22 mouse cellular contexts compared by ENCODE assay signal in the genomic region with DNA sequence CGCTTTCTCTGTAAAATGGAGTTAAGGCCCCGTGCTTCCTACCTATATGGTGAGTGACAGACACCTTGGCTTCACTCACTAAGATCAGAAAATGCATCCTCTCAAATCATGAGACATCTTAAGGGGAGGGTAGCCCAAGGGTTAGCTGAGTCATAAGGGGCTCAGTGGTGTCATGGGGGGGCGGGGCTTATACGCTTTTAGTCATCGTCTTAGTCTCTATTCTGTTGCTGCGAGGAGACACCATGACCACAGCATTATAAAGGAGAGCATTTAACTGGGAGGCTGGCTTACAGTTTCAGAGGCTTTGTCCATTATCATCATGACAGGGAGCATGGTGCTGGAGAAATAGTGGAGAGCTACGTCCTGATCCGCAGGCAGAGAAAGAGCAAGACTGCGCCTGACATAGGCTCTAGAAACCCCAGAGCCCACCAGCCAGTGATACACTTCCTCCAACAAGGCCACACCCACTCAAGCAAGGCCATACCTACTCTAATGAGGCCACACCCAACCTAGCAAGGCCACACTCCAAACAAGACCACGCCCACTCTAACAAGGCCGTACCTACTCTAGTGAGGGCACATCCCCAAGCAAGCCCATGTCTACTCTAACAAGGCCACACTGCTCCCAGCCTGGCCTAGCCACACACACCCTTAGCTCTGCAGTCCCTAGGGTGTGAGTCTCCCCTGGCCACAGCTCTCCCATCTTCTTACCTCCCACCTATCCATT. TPM values are rescaled to one million over a fixed set of nuclear protein-coding genes. Genes with fewer than 3 reads are reported as not detected.
DNase-seq lines count a peak whose midpoint lies in the region; ATAC-seq and TF ChIP-seq lines count a peak whose summit lies in the region.
"Had no signal": no experiment of that assay in that cellular context is flagged by ENCODE, and none has a peak within 500 bp of the region (broad histone marks: within the 10 kb centered on the region; RNA-seq: fewer than 3 reads in every experiment).

No protein-coding gene starts in this region.

- peaks cover 8% of the 10 kb centered on the region for H3K27me3 ChIP-seq in forebrain, embryonic 12.5 days
- peaks cover 6% of the 10 kb centered on the region; the same call in 1 of the 2 replicates for H3K27me3 ChIP-seq in forebrain, embryonic 16.5 days (replicated peaks; ENCODE audit: control insufficient read depth, insufficient read depth, low read length)
- 0 out of 2 replicates have a peak, but pooled peaks cover 2% of the 10 kb centered on the region for H3K27me3 ChIP-seq in liver, embryonic 11.5 days (replicated peaks; ENCODE audit: control insufficient read depth, insufficient read depth, low read length)
- H3K27me3 ChIP-seq in stomach, postnatal 0 days (ENCODE audit: control insufficient read depth, insufficient read depth, low read length): no peaks in the 10 kb centered on the region
- H3K27me3 ChIP-seq in thymus, adult 2 months (ENCODE audit: control insufficient read depth, insufficient read depth, low read length): no peaks in the 10 kb centered on the region
- H3K27me3 ChIP-seq: hindbrain, embryonic 15.5 days; lung, embryonic 15.5 days; neural tube, embryonic 12.5 days had no signal

- H3K27ac ChIP-seq in forebrain, embryonic 12.5 days: 0 out of 2 replicates have a peak overlapping the region, but pooled peaks have one; percentile 14
- H3K27ac ChIP-seq in forebrain, embryonic 16.5 days (ENCODE audit: low read length): no peak overlapping the region
- H3K27ac ChIP-seq in liver, embryonic 11.5 days (ENCODE audit: low read depth, low read length): no peak overlapping the region
- H3K27ac ChIP-seq in stomach, postnatal 0 days (replicated peaks): no peak overlapping the region
- H3K27ac ChIP-seq in thymus, adult 2 months (ENCODE audit: control insufficient read depth, insufficient read depth, low read length): no peak overlapping the region
- H3K27ac ChIP-seq in left cerebral cortex, adult 2 months: no peak overlapping the region
- H3K27ac ChIP-seq: hindbrain, embryonic 15.5 days; limb, embryonic 13.5 days; lung, embryonic 15.5 days; macrophage; neural tube, embryonic 12.5 days had no signal

- no peak for ATAC-seq in forebrain, embryonic 12.5 days (ENCODE audit: low FRiP score)
- ATAC-seq in forebrain, embryonic 16.5 days: no peak
- ATAC-seq in liver, embryonic 11.5 days (replicated peaks; ENCODE audit: low FRiP score): peak; percentile 56
- 0 out of 2 replicates have a peak, but pooled peaks have one; percentile 35 for ATAC-seq in stomach, postnatal 0 days (ENCODE audit: low FRiP score, low TSS enrichment)

- no peaks in the 10 kb centered on the region for H3K9me3 ChIP-seq in forebrain, embryonic 12.5 days
- no peaks in the 10 kb centered on the region for H3K9me3 ChIP-seq in forebrain, embryonic 16.5 days (ENCODE audit: control insufficient read depth, low read length)
- H3K9me3 ChIP-seq in liver, embryonic 11.5 days (ENCODE audit: control insufficient read depth, low read length): no peaks in the 10 kb centered on the region
- no peaks in the 10 kb centered on the region for H3K9me3 ChIP-seq in stomach, postnatal 0 days (ENCODE audit: control insufficient read depth, low read length)
- H3K9me3 ChIP-seq: G1E; heart, embryonic 12.5 days; hindbrain, embryonic 15.5 days; limb, embryonic 13.5 days; lung, embryonic 15.5 days; neural tube, embryonic 12.5 days had no signal

- 82% methylated on average over 11 of the region's 11 CpGs for WGBS in forebrain, embryonic 12.5 days
- 82% methylated on average over 11 of the region's 11 CpGs for WGBS in forebrain, embryonic 16.5 days
- WGBS in liver, embryonic 11.5 days: 68% methylated on average over 11 of the region's 11 CpGs
- WGBS in stomach, postnatal 0 days: 71% methylated on average over 11 of the region's 11 CpGs
- WGBS in thymus, adult 2 months: 87% methylated on average over 11 of the region's 11 CpGs

- H3K4me2 ChIP-seq in forebrain, embryonic 12.5 days: no peak overlapping the region
- H3K4me2 ChIP-seq in forebrain, embryonic 16.5 days (ENCODE audit: low read length): no peak overlapping the region
- no peak overlapping the region for H3K4me2 ChIP-seq in liver, embryonic 11.5 days
- H3K4me2 ChIP-seq in stomach, postnatal 0 days (replicated peaks; ENCODE audit: low read depth): no peak overlapping the region
- H3K4me2 ChIP-seq: heart, embryonic 12.5 days; hindbrain, embryonic 15.5 days; limb, embryonic 13.5 days; lung, embryonic 15.5 days; midbrain, embryonic 11.5 days; neural tube, embryonic 12.5 days had no signal

- no peak for TF ChIP-seq CTCF in stomach, postnatal 0 days (IDR thresholded peaks at IDR 0.05; ENCODE audit: low read depth)
- TF ChIP-seq CTCF in thymus, adult 2 months (IDR thresholded peaks at IDR 0.05; ENCODE audit: borderline replicate concordance, control insufficient read depth, extremely low read depth, insufficient read depth, low read length, poor library complexity): no peak
- no peak for TF ChIP-seq CTCF in left cerebral cortex, adult 2 months (IDR thresholded peaks at IDR 0.05)

- intact Hi-C loops in left cerebral cortex, adult 2 months (cut with DNase I): no loop called here

- no peak for TF ChIP-seq POLR2A in thymus, adult 2 months (IDR thresholded peaks at IDR 0.05; ENCODE audit: control insufficient read depth, extremely low read depth, insufficient read depth, low read length, poor library complexity)

- peaks cover 13% of the 10 kb centered on the region for H3K36me3 ChIP-seq in forebrain, embryonic 12.5 days (replicated peaks)
- H3K36me3 ChIP-seq in forebrain, embryonic 16.5 days (ENCODE audit: control insufficient read depth, insufficient read depth): no peaks in the 10 kb centered on the region
- no peaks in the 10 kb centered on the region for H3K36me3 ChIP-seq in liver, embryonic 11.5 days (ENCODE audit: control insufficient read depth, insufficient read depth, low read length)
- H3K36me3 ChIP-seq in stomach, postnatal 0 days (ENCODE audit: control insufficient read depth, insufficient read depth, low read length): no peaks in the 10 kb centered on the region
- H3K36me3 ChIP-seq in thymus, adult 2 months (ENCODE audit: control insufficient read depth, insufficient read depth, low read length): no peaks in the 10 kb centered on the region
- H3K36me3 ChIP-seq: heart, embryonic 12.5 days; hindbrain, embryonic 15.5 days; limb, embryonic 13.5 days; lung, embryonic 15.5 days had no signal

- no peak for TF ChIP-seq EP300 in stomach, postnatal 0 days (optimal IDR thresholded peaks at IDR 0.05)

- DNase-seq in ZHBTc4 (ENCODE audit: low read depth, low spot score): peak; percentile 82
- DNase-seq in liver, embryonic 11.5 days (ENCODE audit: low spot score): no peak
- DNase-seq in stomach, postnatal 0 days (ENCODE audit: low spot score): no peak
- DNase-seq in thymus, adult 2 months: no peak
- DNase-seq in lung, adult 18-20 months: no peak
- no peak for DNase-seq in left cerebral cortex, adult 2 months (ENCODE audit: extremely low spot score in 1 of 2, low spot score in 2 of 2)
- DNase-seq: adrenal gland, postnatal 25 days; cerebellum, adult 9-10 months; embryo, embryonic 11 days; kidney, adult 9 months; spleen, adult 18-20 months had no signal

- 0 out of 2 replicates have a peak, but pooled peaks cover 4% of the 10 kb centered on the region for H3K4me1 ChIP-seq in forebrain, embryonic 12.5 days
- peaks cover 5% of the 10 kb centered on the region; the same call in 1 of the 2 replicates for H3K4me1 ChIP-seq in forebrain, embryonic 16.5 days (replicated peaks; ENCODE audit: control insufficient read depth, insufficient read depth, low read length)
- peaks cover 13% of the 10 kb centered on the region for H3K4me1 ChIP-seq in liver, embryonic 11.5 days (replicated peaks; ENCODE audit: control insufficient read depth, insufficient read depth, low read length)
- H3K4me1 ChIP-seq in stomach, postnatal 0 days (replicated peaks; ENCODE audit: control insufficient read depth, insufficient read depth): no peaks in the 10 kb centered on the region
- H3K4me1 ChIP-seq in thymus, adult 2 months (replicated peaks; ENCODE audit: control insufficient read depth, insufficient read depth, low read length): no peaks in the 10 kb centered on the region
- H3K4me1 ChIP-seq: limb, embryonic 13.5 days; lung, embryonic 15.5 days; neural tube, embryonic 12.5 days had no signal

- no peak overlapping the region for H3K4me3 ChIP-seq in forebrain, embryonic 12.5 days (replicated peaks)
- no peak overlapping the region for H3K4me3 ChIP-seq in forebrain, embryonic 16.5 days (replicated peaks; ENCODE audit: low read length)
- no peak overlapping the region for H3K4me3 ChIP-seq in liver, embryonic 11.5 days (ENCODE audit: low read depth, low read length)
- H3K4me3 ChIP-seq in stomach, postnatal 0 days (ENCODE audit: low read depth, low read length): no peak overlapping the region
- no peak overlapping the region for H3K4me3 ChIP-seq in thymus, adult 2 months (ENCODE audit: control insufficient read depth, insufficient read depth, low read length)
- H3K4me3 ChIP-seq in left cerebral cortex, adult 2 months: no peak overlapping the region
- H3K4me3 ChIP-seq: heart, embryonic 12.5 days; hindbrain, embryonic 15.5 days; limb, embryonic 13.5 days; lung, embryonic 15.5 days; neural tube, embryonic 12.5 days had no signal

- H3K9ac ChIP-seq in forebrain, embryonic 12.5 days: no peak overlapping the region
- no peak overlapping the region for H3K9ac ChIP-seq in forebrain, embryonic 16.5 days (replicated peaks; ENCODE audit: low read depth, low read length)
- H3K9ac ChIP-seq in liver, embryonic 11.5 days (ENCODE audit: low read depth, low read length): no peak overlapping the region
- H3K9ac ChIP-seq in stomach, postnatal 0 days (ENCODE audit: low read length): no peak overlapping the region
- H3K9ac ChIP-seq: heart, embryonic 12.5 days; hindbrain, embryonic 15.5 days; limb, embryonic 13.5 days; lung, embryonic 15.5 days; neural tube, embryonic 12.5 days had no signal

RNA-seq across cellular contexts. Expression of a gene that starts 41.7 kb away (rescaled TPM):
- 0.67 and 0.69 TPM in 2 replicates for polyA plus RNA-seq in forebrain, embryonic 12.5 days (2016; fragmentation: Nextera tagmentation; extraction: Ambion mirVana)
- polyA plus RNA-seq in forebrain, embryonic 16.5 days (2015; fragmentation: Nextera tagmentation; extraction: Ambion mirVana): 0.75 and 1.2 TPM in 2 replicates
- polyA plus RNA-seq in liver, embryonic 11.5 days (2014; fragmentation: Nextera tagmentation; extraction: Ambion mirVana): 0.56 and 0.78 TPM in 2 replicates
- polyA plus RNA-seq in stomach, postnatal 0 days (2015; fragmentation: Nextera tagmentation; extraction: Ambion mirVana): 2.1 and 2.8 TPM in 2 replicates
- 4.2 and 6.5 TPM in 2 replicates for polyA plus RNA-seq in thymus, adult 2 months (2012; rRNA removed)
- 1 to 10 TPM; 1.8 to 2.2 TPM for total RNA-seq in left cerebral cortex, adult 2 months (2021)
- total RNA-seq: G1E; monocyte, adult 5-6 weeks had no signal

RNA-seq across cellular contexts. Expression of a gene that starts 48.7 kb away (rescaled TPM):
- polyA plus RNA-seq in forebrain, embryonic 12.5 days (2016; fragmentation: Nextera tagmentation; extraction: Ambion mirVana): 6.9 and 10.2 TPM in 2 replicates
- polyA plus RNA-seq in forebrain, embryonic 16.5 days (2015; fragmentation: Nextera tagmentation; extraction: Ambion mirVana): 4.3 and 4.4 TPM in 2 replicates
- polyA plus RNA-seq in liver, embryonic 11.5 days (2014; fragmentation: Nextera tagmentation; extraction: Ambion mirVana): 2.2 and 2.3 TPM in 2 replicates
- 0.79 and 0.98 TPM in 2 replicates for polyA plus RNA-seq in stomach, postnatal 0 days (2015; fragmentation: Nextera tagmentation; extraction: Ambion mirVana)
- polyA plus RNA-seq in thymus, adult 2 months (2012; rRNA removed): 15.3 and 18.4 TPM in 2 replicates
- total RNA-seq in left cerebral cortex, adult 2 months (2021): 1 to 10 TPM; 7.9 to 9.0 TPM
- total RNA-seq: monocyte, adult 5-6 weeks had no signal

Comparison
In these comparisons a context has a peak if more than half of its experiments do, and no peak if none do; other contexts are left out.
1. ATAC-seq: peak in liver, embryonic 11.5 days (single experiment) and stomach, postnatal 0 days (single experiment); none in forebrain, embryonic 12.5 days (single experiment) and forebrain, embryonic 16.5 days (single experiment).